Mouse (Mus musculus) hindbrain, postnatal 0 days (tissue): ENCODE measurements around the gene Vps53. TPM values are rescaled to one million over a fixed set of nuclear protein-coding genes. Genes with fewer than 3 reads are reported as not detected.
A peak's percentile ranks its signal among the peaks of the same experiment; 100 is the strongest.
"Not testable (repeated sequence)": the region's sequence is repeated elsewhere in the genome, so short reads cannot be mapped to it uniquely, and the experiment has no call there.

ENCODE experiments used
- ATAC-seq: fragments of 200-750 bp; cut with Nextera tagmentation; 2 replicates; pipeline ENCODE4 v1.8.0; 2017; ENCODE audit warnings: mild to moderate bottlenecking, moderate TSS enrichment, moderate library complexity
- DNase-seq: peaks from one replicate; pipeline ENCODE4 v3.0.0-alpha.2; 2015; ENCODE audit warnings: low spot score
- H3K27ac ChIP-seq: fragments of 300-500 bp; sonication (generic); 2 replicates; pipeline ENCODE4 v1.5.1; 2014; ENCODE audit warnings: mild to moderate bottlenecking
- H3K27me3 ChIP-seq: fragments of 300-500 bp; sonication (generic); 2 replicates; pipeline ENCODE4 v1.6.1; 2014; ENCODE audit warnings: low read length, mixed read lengths; ENCODE audit not compliant: insufficient read depth
- H3K36me3 ChIP-seq: fragments of 300-500 bp; sonication (generic); 2 replicates; pipeline ENCODE4 v1.6.1; 2014; ENCODE audit warnings: low read length, mixed read lengths; ENCODE audit not compliant: insufficient read depth
- H3K4me1 ChIP-seq: fragments of 300-500 bp; sonication (generic); 2 replicates; pipeline ENCODE4 v1.6.1; 2014; ENCODE audit warnings: antibody characterized with exemption, low read length, mixed read lengths; ENCODE audit not compliant: insufficient read depth
- H3K4me2 ChIP-seq: fragments of 300-500 bp; sonication (generic); 2 replicates; pipeline ENCODE4 v1.6.1; 2014; ENCODE audit warnings: low read depth, mild to moderate bottlenecking, low read length, moderate library complexity, mixed read lengths
- H3K4me3 ChIP-seq: fragments of 300-500 bp; sonication (generic); 2 replicates; pipeline ENCODE4 v1.5.1; 2014; ENCODE audit warnings: low read length
- H3K9ac ChIP-seq: fragments of 300-500 bp; sonication (generic); replicated peaks from 2 replicates; pipeline ENCODE4 v1.6.1; 2014; ENCODE audit warnings: mild to moderate bottlenecking, low read length, moderate library complexity, mixed read lengths
- H3K9me3 ChIP-seq: fragments of 300-500 bp; sonication (generic); 2 replicates; pipeline ENCODE4 v1.6.1; 2016; ENCODE audit warnings: low read length, mixed read lengths
- CTCF ChIP-seq: IDR thresholded peaks from 2 replicates; pipeline ENCODE4 v1.5.1; 2016; ENCODE audit warnings: antibody characterized with exemption, control low read depth, low read depth
- WGBS: fragments of 180-500 bp; shearing (Covaris S2); extraction: QIAGEN DNeasy Blood & Tissue Kit; methylation state at CpG from one replicate; pipeline ENCODE4 v1.1.7; 2014; 5-methylcytosine and 5-hydroxymethylcytosine counted together
- polyA plus RNA-seq: library from polyadenylated mRNA; unstranded; fragments of >200 nt; fragmentation: Nextera tagmentation; extraction: Ambion mirVana; gene quantifications from 2 replicates; pipeline ENCODE4 v1.2.1, GENCODE M21; 2015
- total RNA-seq: library from RNA; depleted of rRNA; stranded (reverse); fragments of >200 nt; gene quantifications from 2 replicates; pipeline ENCODE4 v1.2.3, GENCODE M21; 2014

Vps53 gene
- total and polyA plus RNA-seq, 2 experiments from 2014 or later = 42.8 to 59.0 TPM

GRCm38 (mm10) chr11:76010838-76011624 lies 168.4 kb downstream of the Vps53 start:
- TF ChIP-seq CTCF = no peak
- Histone ChIP-seq H3K27ac (no peak overlapping the region), H3K36me3 (no peaks in the 10 kb centered on the region), H3K27me3 (no peaks in the 10 kb centered on the region), H3K4me1 (no peaks in the 10 kb centered on the region), H3K4me2 (no peak overlapping the region), H3K4me3 (no peak overlapping the region), H3K9me3 (no peaks in the 10 kb centered on the region), H3K9ac (no peak overlapping the region)
- no peak for DNase-seq
- no peak for ATAC-seq
- WGBS = 85% methylated on average over 9 of the region's 9 CpGs

GRCm38 (mm10) chr11:76009101-76009500 lies 170.3 kb downstream of the Vps53 start:
- no peak for ATAC-seq

GRCm38 (mm10) chr11:76008162-76008561 lies 171.3 kb downstream of the Vps53 start:
- ATAC-seq = no peak
- no peak for TF ChIP-seq CTCF
- WGBS = 76% methylated on average over 2 of the region's 2 CpGs
- no peaks in the 10 kb centered on the region for H3K36me3 ChIP-seq
- no peaks in the 10 kb centered on the region for H3K9me3 ChIP-seq
- no peaks in the 10 kb centered on the region for H3K27me3 ChIP-seq
- no peak for DNase-seq
- H3K4me1 ChIP-seq = no peaks in the 10 kb centered on the region
- no peak overlapping the region for H3K27ac ChIP-seq
- no peak overlapping the region for H3K4me2 ChIP-seq
- H3K9ac ChIP-seq = no peak overlapping the region
- no peak overlapping the region for H3K4me3 ChIP-seq

More at GRCm38 (mm10) chr11:76009101-76009500, 170.3 kb downstream of the Vps53 start:
- Histone ChIP-seq H3K9ac (no peak overlapping the region), H3K4me3 (no peak overlapping the region), H3K27me3 (no peaks in the 10 kb centered on the region), H3K4me1 (no peaks in the 10 kb centered on the region), H3K36me3 (no peaks in the 10 kb centered on the region), H3K4me2 (no peak overlapping the region), H3K27ac (no peak overlapping the region), H3K9me3 (no peaks in the 10 kb centered on the region)
- DNase-seq = no peak
- TF ChIP-seq CTCF = no peak
- WGBS = 91% methylated on average over 6 of the region's 6 CpGs

- H3K27ac ChIP-seq, H3K36me3 ChIP-seq, H3K9ac ChIP-seq, H3K4me3 ChIP-seq, ATAC-seq, H3K9me3 ChIP-seq, H3K4me2 ChIP-seq, H3K27me3 ChIP-seq, DNase-seq: not testable (repeated sequence)
- peaks cover 10% of the 10 kb centered on the region for H3K4me1 ChIP-seq
- 88% methylated on average over 7 of the region's 7 CpGs for WGBS
Measured at GRCm38 (mm10) chr11:76004276-76004675, 175.2 kb downstream of the Vps53 start.

- Histone ChIP-seq H3K9ac (no peak overlapping the region), H3K27me3 (no peaks in the 10 kb centered on the region), H3K27ac (no peak overlapping the region), H3K36me3 (no peaks in the 10 kb centered on the region), H3K9me3 (no peaks in the 10 kb centered on the region), H3K4me1 (peaks cover 10% of the 10 kb centered on the region), H3K4me2 (no peak overlapping the region), H3K4me3 (no peak overlapping the region)
- DNase-seq (no peak), ATAC-seq (no peak)
- 58% methylated on average over 3 of the region's 3 CpGs for WGBS
- TF ChIP-seq CTCF = peak; percentile 42
Measured at GRCm38 (mm10) chr11:76001237-76001878, 178.1 kb downstream of the Vps53 start.

- H3K9me3 ChIP-seq = no peaks in the 10 kb centered on the region
- H3K27me3 ChIP-seq = no peaks in the 10 kb centered on the region
- no peak overlapping the region for H3K27ac ChIP-seq
- no peak for TF ChIP-seq CTCF
- no peak for DNase-seq
- peaks cover 10% of the 10 kb centered on the region for H3K4me1 ChIP-seq
- no peak overlapping the region for H3K4me2 ChIP-seq
- no peak overlapping the region for H3K4me3 ChIP-seq
- WGBS = 86% methylated on average over 5 of the region's 5 CpGs
- no peak for ATAC-seq
- H3K36me3 ChIP-seq = no peaks in the 10 kb centered on the region
- H3K9ac ChIP-seq = no peak overlapping the region
Measured at GRCm38 (mm10) chr11:76000701-76001100, 178.7 kb downstream of the Vps53 start.
